Mouse (Mus musculus) lung, embryonic 14.5 days (tissue): ENCODE results near the gene Lrg1. TPM values are rescaled to one million over a fixed set of nuclear protein-coding genes. Genes with fewer than 3 reads are reported as not detected.

ENCODE experiments used
- ATAC-seq: fragments of 200-750 bp; cut with Nextera tagmentation; 2 replicates; pipeline ENCODE4 v1.8.0; 2017; ENCODE audit warnings: mild to moderate bottlenecking, moderate TSS enrichment, moderate library complexity; ENCODE audit not compliant: insufficient read depth
- DNase-seq: peaks from one replicate; pipeline ENCODE4 v3.0.0-alpha.2; 2015
- H3K27ac ChIP-seq: fragments of 300-500 bp; sonication (generic); 2 replicates; pipeline ENCODE4 v1.5.1; 2014; ENCODE audit warnings: low read depth, mild to moderate bottlenecking, moderate library complexity
- H3K27me3 ChIP-seq: fragments of 300-500 bp; sonication (generic); 2 replicates; pipeline ENCODE4 v1.6.1; 2014; ENCODE audit warnings: low read length, control low read depth; ENCODE audit not compliant: insufficient read depth
- H3K36me3 ChIP-seq: fragments of 300-500 bp; sonication (generic); 2 replicates; pipeline ENCODE4 v1.6.1; 2014; ENCODE audit warnings: control low read depth; ENCODE audit not compliant: insufficient read depth
- H3K4me1 ChIP-seq: fragments of 300-500 bp; sonication (generic); 2 replicates; pipeline ENCODE4 v1.6.1; 2014; ENCODE audit warnings: antibody characterized with exemption, control low read depth; ENCODE audit not compliant: insufficient read depth
- H3K4me2 ChIP-seq: fragments of 300-500 bp; sonication (generic); 2 replicates; pipeline ENCODE4 v1.6.1; 2014; ENCODE audit warnings: mild to moderate bottlenecking
- H3K4me3 ChIP-seq: fragments of 300-500 bp; sonication (generic); 2 replicates; pipeline ENCODE4 v1.5.1; 2014; ENCODE audit warnings: low read depth, low read length
- H3K9ac ChIP-seq: fragments of 300-500 bp; sonication (generic); 2 replicates; pipeline ENCODE4 v1.6.1; 2014
- H3K9me3 ChIP-seq: fragments of 300-500 bp; sonication (generic); 2 replicates; pipeline ENCODE4 v1.6.1; 2016; ENCODE audit warnings: low read depth, low read length, control low read depth
- CTCF ChIP-seq: IDR thresholded peaks from 2 replicates; pipeline ENCODE4 v1.5.1; 2016; ENCODE audit warnings: antibody characterized with exemption, low read depth
- WGBS: fragments of 180-500 bp; shearing (Covaris S2); extraction: QIAGEN DNeasy Blood & Tissue Kit; methylation state at CpG from one replicate; pipeline ENCODE4 v1.1.7; 2014; 5-methylcytosine and 5-hydroxymethylcytosine counted together
- polyA plus RNA-seq: library from polyadenylated mRNA; unstranded; fragments of >200 nt; fragmentation: Nextera tagmentation; extraction: Ambion mirVana; gene quantifications from 2 replicates; pipeline ENCODE4 v1.2.1, GENCODE M21; 2014

Lrg1 gene
- polyA plus RNA-seq, 1 experiment from 2014 or later = 0.17 TPM

DNA sequence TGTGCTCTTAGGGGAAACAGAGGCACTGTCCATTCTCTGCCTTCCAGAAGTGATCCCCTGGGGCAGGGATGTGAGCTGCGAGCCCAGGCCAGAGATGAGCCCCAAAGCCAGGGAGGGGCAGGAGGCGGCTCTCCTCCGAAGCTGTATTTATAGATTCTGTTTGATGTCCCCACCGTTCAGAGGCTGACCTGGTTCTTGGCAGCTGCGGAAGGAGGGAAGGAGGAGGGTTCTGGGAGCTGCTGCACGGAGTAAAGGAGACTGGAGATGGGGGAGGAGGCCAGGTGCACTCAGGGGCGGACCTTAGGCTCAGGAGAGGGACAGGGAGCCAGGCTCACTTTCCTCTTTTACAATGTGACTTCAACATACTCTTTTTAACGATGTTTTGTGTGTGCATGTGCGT is 24.3 kb upstream of the Lrg1 start:
- 16% methylated on average over 9 of the region's 9 CpGs for WGBS
- Histone ChIP-seq H3K4me1 (0 out of 2 replicates have a peak, but pooled peaks cover 5% of the 10 kb centered on the region), H3K9me3 (no peaks in the 10 kb centered on the region), H3K27me3 (peaks cover 81% of the 10 kb centered on the region), H3K36me3 (no peaks in the 10 kb centered on the region), H3K9ac (no peak overlapping the region), H3K4me3 (no peak overlapping the region), H3K27ac (no peak overlapping the region), H3K4me2 (no peak overlapping the region)
- TF ChIP-seq CTCF = no peak
- no peak for ATAC-seq
- no peak for DNase-seq

DNA sequence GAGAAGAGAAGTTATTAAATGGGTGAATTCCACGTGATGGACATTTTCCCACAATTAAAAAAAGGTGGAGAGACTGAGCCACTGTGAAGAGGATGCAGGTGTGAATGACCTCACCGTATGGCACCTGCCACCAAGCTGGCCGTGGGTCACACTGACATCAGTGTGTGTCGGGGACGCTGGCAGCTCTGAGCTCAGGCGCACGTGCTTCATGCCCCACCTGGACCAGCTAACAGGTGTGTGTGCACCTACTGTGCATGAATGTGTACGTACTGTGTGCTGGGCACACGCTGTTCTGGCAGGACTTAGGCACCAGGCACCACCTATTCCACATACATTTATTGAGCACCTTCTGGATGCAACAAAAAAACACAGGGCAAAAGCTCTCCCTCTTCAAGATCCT is 22.7 kb upstream of the Lrg1 start:
- Histone ChIP-seq H3K4me2 (no peak overlapping the region), H3K36me3 (no peaks in the 10 kb centered on the region), H3K4me3 (no peak overlapping the region), H3K4me1 (0 out of 2 replicates have a peak, but pooled peaks cover 5% of the 10 kb centered on the region), H3K27ac (no peak overlapping the region), H3K27me3 (peaks cover 88% of the 10 kb centered on the region), H3K9me3 (no peaks in the 10 kb centered on the region), H3K9ac (no peak overlapping the region)
- whole genome bisulfite sequencing = 56% methylated on average over 9 of the region's 9 CpGs
- ATAC-seq (no peak), DNase-seq (no peak)
- no peak for TF ChIP-seq CTCF

DNA sequence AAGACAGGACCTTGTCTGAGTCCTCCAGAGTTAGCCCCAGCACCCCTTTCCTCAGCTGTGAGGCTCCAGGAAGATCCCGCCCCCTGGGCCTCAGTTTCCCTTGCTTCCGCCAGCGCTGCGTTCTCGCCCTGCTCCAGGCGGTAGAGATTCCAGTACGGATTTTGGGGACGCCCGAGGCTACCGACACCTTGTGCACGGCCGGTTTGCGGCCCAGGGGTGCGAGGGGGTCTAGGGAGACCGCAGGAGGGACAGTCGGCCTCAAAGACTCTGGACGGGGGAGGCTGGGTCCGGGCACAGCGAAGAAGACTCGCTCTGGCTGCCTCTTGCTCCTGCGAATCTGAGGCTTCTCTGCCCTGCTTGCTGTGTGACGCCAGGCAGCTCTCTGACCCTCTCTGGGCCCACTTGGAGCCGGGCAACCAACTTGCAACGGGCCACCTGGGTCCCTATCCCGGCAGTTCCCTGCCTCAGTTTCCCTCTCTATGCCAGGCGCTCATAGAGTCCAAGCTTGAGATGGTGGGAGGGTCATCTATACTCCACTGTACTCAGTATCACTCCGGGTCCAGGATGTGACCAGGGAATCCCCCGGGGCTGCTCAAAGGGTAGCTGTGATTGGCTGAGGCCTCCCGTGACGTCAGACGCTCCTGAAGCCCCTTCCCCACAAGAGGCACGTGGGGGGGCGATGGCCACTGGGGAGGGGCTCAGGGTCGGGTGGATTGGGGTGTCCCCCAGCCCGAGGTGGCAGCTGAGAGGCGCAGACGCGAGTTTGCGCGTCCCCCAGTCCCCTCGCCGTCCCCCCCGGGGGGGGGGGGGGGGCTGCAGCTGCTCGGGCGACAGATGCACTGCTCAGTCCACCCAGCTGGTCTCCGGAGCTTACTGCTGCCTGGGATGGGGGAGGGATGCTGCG is 20.2 kb upstream of the Lrg1 start:
- peak overlapping the region; percentile 29 for H3K4me3 ChIP-seq
- TF ChIP-seq CTCF = no peak
- H3K27me3 ChIP-seq = peaks cover 81% of the 10 kb centered on the region
- H3K4me1 ChIP-seq = no peaks in the 10 kb centered on the region
- DNase-seq (peak; percentile 58), ATAC-seq (peak; percentile 29; the same call in 1 of the 2 replicates)
- peak overlapping the region; percentile 36; the same call in 1 of the 2 replicates for H3K9ac ChIP-seq
- no peaks in the 10 kb centered on the region for H3K36me3 ChIP-seq
- peak overlapping the region; percentile 71 for H3K4me2 ChIP-seq
- under 1% methylated on average over 44 of the region's 47 CpGs for WGBS
- H3K9me3 ChIP-seq = no peaks in the 10 kb centered on the region
- no peak overlapping the region for H3K27ac ChIP-seq

- Histone ChIP-seq H3K9me3 (no peaks in the 10 kb centered on the region), H3K36me3 (no peaks in the 10 kb centered on the region), H3K4me1 (no peaks in the 10 kb centered on the region), H3K27ac (no peak within 1 kb of the TSS), H3K4me2 (peak within 1 kb of the TSS; percentile 100), H3K9ac (peak within 1 kb of the TSS; percentile 36), H3K4me3 (peak within 1 kb of the TSS; percentile 65), H3K27me3 (peaks cover 68% of the 10 kb centered on the region)
- WGBS = 1% methylated on average over 79 of the region's 79 CpGs
- DNase-seq (peak; percentile 83), ATAC-seq (peak; percentile 35)
- peak; percentile 24; the same call in 1 of the 2 replicates for TF ChIP-seq CTCF
Measured at GRCm38 (mm10) chr17:56139858-56140595, 18.2 kb upstream of the Lrg1 start, which contains the start of gene Sema6b. Sema6b (minus strand) TSS chr17:56140343.

DNA sequence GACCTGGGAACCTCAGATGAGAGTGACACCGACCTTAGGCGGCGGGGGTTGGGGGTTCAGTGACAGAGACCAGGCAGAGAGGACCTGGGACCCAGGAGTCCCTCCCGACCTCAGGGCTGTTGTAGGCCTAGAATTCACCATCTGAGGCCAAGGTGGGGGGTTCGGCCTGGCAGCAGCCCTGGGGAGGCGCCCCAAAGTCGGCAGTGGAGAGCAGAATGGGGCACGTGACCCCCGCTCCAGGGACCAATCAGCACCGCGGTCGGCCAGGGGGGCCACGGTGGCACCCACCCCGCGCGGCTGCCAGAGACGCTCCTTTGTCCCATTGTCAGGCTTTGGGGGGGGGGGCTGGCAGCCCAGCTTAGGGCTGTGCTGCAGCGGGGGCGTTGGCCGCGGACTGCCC is 17.6 kb upstream of the Lrg1 start:
- WGBS = 6% methylated on average over 21 of the region's 21 CpGs
- H3K27ac ChIP-seq = no peak overlapping the region
- peak overlapping the region; percentile 65 for H3K4me3 ChIP-seq
- H3K4me1 ChIP-seq = 0 out of 2 replicates have a peak, but pooled peaks cover 2% of the 10 kb centered on the region
- H3K9me3 ChIP-seq = no peaks in the 10 kb centered on the region
- DNase-seq (no peak), ATAC-seq (no peak; the same call in 1 of the 2 replicates)
- H3K36me3 ChIP-seq = no peaks in the 10 kb centered on the region
- no peak for TF ChIP-seq CTCF
- H3K9ac ChIP-seq = peak overlapping the region; percentile 36; the same call in 1 of the 2 replicates
- H3K27me3 ChIP-seq = peaks cover 63% of the 10 kb centered on the region
- H3K4me2 ChIP-seq = peak overlapping the region; percentile 100

DNA sequence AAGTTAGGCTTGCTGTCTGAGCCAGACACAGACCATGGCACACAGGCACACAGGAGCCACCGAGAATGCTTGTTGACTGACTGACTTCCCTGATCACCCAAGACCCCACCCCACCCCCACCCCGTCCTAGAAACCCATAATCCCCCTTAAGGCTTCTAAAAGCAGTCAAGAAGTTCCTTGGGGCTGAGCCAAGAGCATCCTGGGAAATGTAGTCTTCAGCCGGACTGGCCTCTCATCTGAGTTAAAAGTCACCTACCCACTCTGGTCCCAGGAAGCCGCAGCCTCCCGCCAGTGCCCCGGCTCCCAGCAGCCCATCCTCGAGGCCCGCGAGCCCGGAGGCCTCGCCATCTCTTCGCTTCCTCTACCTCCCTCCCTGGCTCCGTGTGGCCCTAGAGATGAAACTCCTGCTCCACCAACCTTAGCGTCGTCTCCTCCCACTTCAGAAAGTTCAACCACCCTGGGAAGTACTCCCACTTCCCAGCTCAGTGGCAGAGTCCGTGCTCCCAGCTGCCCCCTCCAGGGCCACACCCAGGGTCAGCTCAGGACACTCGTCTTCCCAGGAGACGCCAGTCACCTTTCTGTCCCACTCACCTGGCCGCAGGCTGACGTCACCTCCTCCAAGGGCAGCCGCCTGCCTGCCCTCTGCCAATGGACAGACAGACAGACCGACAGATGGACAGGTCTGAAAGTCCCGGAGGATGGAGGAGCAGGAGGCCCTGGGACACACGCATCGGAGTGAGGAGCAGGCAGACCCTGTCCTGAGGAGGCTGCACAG is 16.2 kb upstream of the Lrg1 start:
- Histone ChIP-seq H3K9me3 (no peaks in the 10 kb centered on the region), H3K4me2 (peak overlapping the region; percentile 40; the same call in 1 of the 2 replicates), H3K4me3 (no peak overlapping the region; the same call in 1 of the 2 replicates), H3K4me1 (0 out of 2 replicates have a peak, but pooled peaks cover 6% of the 10 kb centered on the region), H3K9ac (no peak overlapping the region), H3K27ac (no peak overlapping the region), H3K36me3 (no peaks in the 10 kb centered on the region), H3K27me3 (peaks cover 51% of the 10 kb centered on the region)
- 18% methylated on average over 25 of the region's 25 CpGs for WGBS
- no peak for DNase-seq
- no peak for TF ChIP-seq CTCF
- ATAC-seq = no peak
